Mouse (Mus musculus): ENCODE results near the gene Gm10282. TPM values are rescaled to one million over a fixed set of nuclear protein-coding genes. Genes with fewer than 3 reads are reported as not detected.

The Gm10282 gene
- polyA plus RNA-seq, 1 experiment from 2014 or later, result 30.4 TPM

GRCm38 (mm10) chr8:72319921-72320802, 15.1 kb upstream of the Gm10282 start:
- Histone ChIP-seq H3K4me3 (ENCODE audit: low read length) (peak overlapping the region; percentile 71), H3K4me1 (ENCODE audit: control insufficient read depth, insufficient read depth, low read length) (peaks cover 33% of the 10 kb centered on the region), H3K36me3 (ENCODE audit: control insufficient read depth, insufficient read depth) (0 out of 2 replicates have a peak, but pooled peaks cover 3% of the 10 kb centered on the region), H3K4me2 (ENCODE audit: low read depth, low read length) (peak overlapping the region; percentile 94), H3K27ac (ENCODE audit: low read length) (peak overlapping the region; percentile 85), H3K9ac (ENCODE audit: low read length) (peak overlapping the region; percentile 85), H3K9me3 (replicated peaks; ENCODE audit: control insufficient read depth, low read length) (no peaks in the 10 kb centered on the region), H3K27me3 (ENCODE audit: control insufficient read depth, insufficient read depth, low read length) (no peaks in the 10 kb centered on the region)
- ATAC-seq (replicated peaks; ENCODE audit: extremely low read depth, insufficient read depth, low FRiP score), result no peak
- 7% methylated on average over 55 of the region's 55 CpGs for WGBS

- Histone ChIP-seq H3K27ac (ENCODE audit: low read length) (peak overlapping the region; percentile 85), H3K4me2 (ENCODE audit: low read depth, low read length) (peak overlapping the region; percentile 94), H3K9ac (ENCODE audit: low read length) (peak overlapping the region; percentile 85), H3K4me3 (ENCODE audit: low read length) (peak overlapping the region; percentile 71), H3K27me3 (ENCODE audit: control insufficient read depth, insufficient read depth, low read length) (no peaks in the 10 kb centered on the region), H3K36me3 (ENCODE audit: control insufficient read depth, insufficient read depth) (0 out of 2 replicates have a peak, but pooled peaks cover 3% of the 10 kb centered on the region), H3K9me3 (replicated peaks; ENCODE audit: control insufficient read depth, low read length) (no peaks in the 10 kb centered on the region), H3K4me1 (ENCODE audit: control insufficient read depth, insufficient read depth, low read length) (peaks cover 33% of the 10 kb centered on the region)
- ATAC-seq (replicated peaks; ENCODE audit: extremely low read depth, insufficient read depth, low FRiP score), result peak; percentile 5; the same call in 1 of the 2 replicates
- under 1% methylated on average over 46 of the region's 48 CpGs for WGBS
These were observed 14.3 kb upstream of the Gm10282 start for GRCm38 (mm10) chr8:72319397-72319796.

DNA sequence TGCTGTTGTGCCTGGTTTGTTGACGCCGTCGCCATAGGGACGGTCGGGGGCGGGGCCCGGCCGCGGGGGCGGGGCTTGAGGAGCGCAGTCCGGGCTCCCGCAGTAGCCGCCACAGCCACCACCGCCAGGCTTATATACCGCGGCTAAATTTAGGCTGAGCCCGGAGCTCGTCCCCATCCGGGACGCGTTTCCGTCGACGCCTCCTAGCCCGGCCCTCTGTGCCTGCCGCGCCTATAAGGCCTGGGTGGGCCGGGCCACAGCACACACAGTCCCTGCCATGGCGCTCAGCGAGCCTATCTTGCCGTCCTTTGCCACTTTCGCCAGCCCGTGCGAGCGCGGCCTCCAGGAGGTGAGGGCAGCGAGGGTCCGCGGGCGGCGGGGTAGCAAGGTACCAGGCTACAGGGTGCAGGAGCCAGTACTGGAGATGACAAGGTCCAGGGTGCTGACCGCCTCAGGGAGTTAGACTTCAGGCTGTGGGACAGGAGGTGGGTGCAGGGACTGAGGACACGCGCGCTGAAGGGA, 13.8 kb upstream of the Gm10282 start, which contains the start of gene Klf2:
Klf2 (plus strand) TSS at position 233 of the 522 bp plus-strand sequence.
- under 1% methylated on average over 46 of the region's 46 CpGs for WGBS
- Histone ChIP-seq H3K4me3 (ENCODE audit: low read length) (peak within 1 kb of the TSS; percentile 71), H3K4me2 (ENCODE audit: low read depth, low read length) (peak within 1 kb of the TSS; percentile 94), H3K4me1 (ENCODE audit: control insufficient read depth, insufficient read depth, low read length) (peaks cover 33% of the 10 kb centered on the region), H3K27me3 (ENCODE audit: control insufficient read depth, insufficient read depth, low read length) (no peaks in the 10 kb centered on the region), H3K36me3 (ENCODE audit: control insufficient read depth, insufficient read depth) (0 out of 2 replicates have a peak, but pooled peaks cover 3% of the 10 kb centered on the region), H3K27ac (ENCODE audit: low read length) (peak within 1 kb of the TSS; percentile 85), H3K9ac (ENCODE audit: low read length) (peak within 1 kb of the TSS; percentile 85), H3K9me3 (replicated peaks; ENCODE audit: control insufficient read depth, low read length) (no peaks in the 10 kb centered on the region)
- peak; percentile 97 for ATAC-seq (replicated peaks; ENCODE audit: extremely low read depth, insufficient read depth, low FRiP score)

DNA sequence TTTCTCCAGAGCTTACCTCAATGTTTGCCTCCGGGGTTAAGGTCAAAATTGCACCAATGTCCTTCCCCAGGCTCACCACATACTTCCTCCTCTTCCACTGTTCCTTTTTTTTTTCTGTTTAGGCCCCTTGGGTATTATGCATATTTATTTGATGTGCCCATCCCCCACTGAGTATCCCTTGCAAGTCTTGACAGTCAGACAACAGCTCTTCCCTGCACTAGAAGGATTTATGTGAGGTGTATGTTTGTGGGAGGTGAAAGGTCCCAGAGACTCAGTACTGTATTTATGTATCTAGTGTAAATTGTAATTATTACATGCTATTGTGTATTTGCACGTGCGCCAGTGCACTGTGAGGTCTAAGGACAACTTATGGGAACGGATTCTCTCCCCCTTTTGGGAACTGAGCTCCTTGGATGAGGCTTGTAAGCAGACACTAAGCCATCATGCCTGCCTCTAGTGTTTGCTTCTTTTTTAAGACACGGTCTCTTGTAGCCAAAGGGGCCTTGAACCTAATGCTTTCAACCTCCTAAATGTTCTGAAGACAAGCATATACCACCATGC, 12.8 kb upstream of the Gm10282 start:
- Histone ChIP-seq H3K4me2 (ENCODE audit: low read depth, low read length) (no peak overlapping the region), H3K4me1 (ENCODE audit: control insufficient read depth, insufficient read depth, low read length) (peaks cover 27% of the 10 kb centered on the region), H3K9ac (ENCODE audit: low read length) (no peak overlapping the region), H3K27ac (ENCODE audit: low read length) (no peak overlapping the region), H3K27me3 (ENCODE audit: control insufficient read depth, insufficient read depth, low read length) (no peaks in the 10 kb centered on the region), H3K9me3 (replicated peaks; ENCODE audit: control insufficient read depth, low read length) (no peaks in the 10 kb centered on the region), H3K36me3 (ENCODE audit: control insufficient read depth, insufficient read depth) (0 out of 2 replicates have a peak, but pooled peaks cover 3% of the 10 kb centered on the region), H3K4me3 (ENCODE audit: low read length) (no peak overlapping the region)
- WGBS, result 61% methylated on average over 5 of the region's 5 CpGs
- ATAC-seq (replicated peaks; ENCODE audit: extremely low read depth, insufficient read depth, low FRiP score), result no peak

GRCm38 (mm10) chr8:72316053-72316695, 11.1 kb upstream of the Gm10282 start:
- H3K4me3 ChIP-seq (ENCODE audit: low read length), result no peak overlapping the region
- no peak for ATAC-seq (replicated peaks; ENCODE audit: extremely low read depth, insufficient read depth, low FRiP score)
- H3K27me3 ChIP-seq (ENCODE audit: control insufficient read depth, insufficient read depth, low read length), result no peaks in the 10 kb centered on the region
- H3K36me3 ChIP-seq (ENCODE audit: control insufficient read depth, insufficient read depth), result 0 out of 2 replicates have a peak, but pooled peaks cover 3% of the 10 kb centered on the region
- no peak overlapping the region for H3K9ac ChIP-seq (ENCODE audit: low read length)
- no peaks in the 10 kb centered on the region for H3K9me3 ChIP-seq (replicated peaks; ENCODE audit: control insufficient read depth, low read length)
- WGBS, result 62% methylated on average over 10 of the region's 10 CpGs
- H3K27ac ChIP-seq (ENCODE audit: low read length), result no peak overlapping the region
- H3K4me1 ChIP-seq (ENCODE audit: control insufficient read depth, insufficient read depth, low read length), result peaks cover 20% of the 10 kb centered on the region
- no peak overlapping the region for H3K4me2 ChIP-seq (ENCODE audit: low read depth, low read length)

DNA sequence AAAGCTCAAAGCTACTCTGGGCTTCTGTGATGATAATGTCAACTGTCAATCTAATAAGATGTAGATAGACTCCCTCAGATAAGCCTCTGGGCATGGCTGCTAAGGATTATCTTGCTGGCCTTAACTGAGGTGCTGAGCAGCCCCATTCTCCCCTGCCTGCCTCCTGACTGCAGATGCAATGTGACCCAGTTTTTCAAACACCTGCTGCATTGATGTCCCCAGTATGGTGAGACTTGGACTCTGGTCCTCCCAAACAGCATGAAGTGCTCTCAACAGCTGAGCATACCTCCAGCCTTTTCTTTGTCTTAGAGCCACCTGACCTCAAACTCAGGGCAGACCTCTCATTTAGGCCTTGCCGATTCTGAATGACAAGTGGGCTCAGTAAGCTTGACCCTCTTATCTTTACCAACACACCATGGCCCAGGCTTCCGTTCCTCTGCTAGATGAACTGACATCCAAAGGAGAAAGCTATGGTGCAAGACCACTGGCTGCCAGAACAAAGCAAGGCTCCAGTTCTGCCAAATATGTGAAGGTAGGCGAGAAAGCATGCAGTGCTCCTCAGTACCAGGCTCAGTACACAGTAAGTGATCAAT, 8.0 kb upstream of the Gm10282 start:
- H3K27ac ChIP-seq (ENCODE audit: low read length), result no peak overlapping the region
- no peak for ATAC-seq (replicated peaks; ENCODE audit: extremely low read depth, insufficient read depth, low FRiP score)
- no peaks in the 10 kb centered on the region for H3K9me3 ChIP-seq (replicated peaks; ENCODE audit: control insufficient read depth, low read length)
- no peaks in the 10 kb centered on the region for H3K36me3 ChIP-seq (ENCODE audit: control insufficient read depth, insufficient read depth)
- H3K4me2 ChIP-seq (ENCODE audit: low read depth, low read length), result no peak overlapping the region
- 52% methylated on average over 3 of the region's 3 CpGs for WGBS
- H3K4me3 ChIP-seq (ENCODE audit: low read length), result no peak overlapping the region
- H3K27me3 ChIP-seq (ENCODE audit: control insufficient read depth, insufficient read depth, low read length), result no peaks in the 10 kb centered on the region
- peaks cover 12% of the 10 kb centered on the region for H3K4me1 ChIP-seq (ENCODE audit: control insufficient read depth, insufficient read depth, low read length)
- H3K9ac ChIP-seq (ENCODE audit: low read length), result no peak overlapping the region

DNA sequence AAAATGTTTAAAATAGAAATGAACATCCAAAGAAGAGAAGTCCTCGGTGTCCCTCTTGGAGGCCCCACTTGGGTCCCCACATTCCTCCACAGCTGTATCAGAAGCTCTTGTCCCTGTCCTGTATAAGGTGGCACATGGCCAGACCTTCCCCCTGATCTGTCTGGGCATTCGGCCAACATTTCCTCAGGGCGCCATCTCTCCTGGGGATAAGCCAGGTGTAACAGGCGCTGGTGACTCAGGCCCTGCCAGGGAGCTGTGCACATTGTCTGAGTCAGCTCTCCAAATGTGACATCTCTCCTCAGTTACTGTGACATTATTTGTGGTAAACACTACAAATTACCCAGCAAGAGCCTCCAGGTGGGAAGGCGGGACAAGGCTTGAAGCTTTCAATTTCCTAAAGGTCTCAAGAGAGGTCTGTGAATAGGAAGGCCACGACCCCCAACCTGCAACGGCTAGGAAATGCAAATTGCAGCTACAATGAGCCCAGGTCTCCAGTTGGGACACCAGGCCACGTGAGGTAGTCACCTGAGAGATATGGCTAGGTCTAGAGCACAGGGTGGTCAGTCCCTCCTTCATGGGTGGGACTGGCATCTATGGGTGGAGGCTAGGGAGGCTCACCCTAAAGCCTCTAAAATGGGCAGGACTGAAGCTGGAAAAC, 5.9 kb upstream of the Gm10282 start:
- Histone ChIP-seq H3K4me3 (ENCODE audit: low read length) (no peak overlapping the region), H3K27ac (ENCODE audit: low read length) (peak overlapping the region; percentile 90), H3K4me1 (ENCODE audit: control insufficient read depth, insufficient read depth, low read length) (peaks cover 11% of the 10 kb centered on the region), H3K27me3 (ENCODE audit: control insufficient read depth, insufficient read depth, low read length) (no peaks in the 10 kb centered on the region), H3K36me3 (ENCODE audit: control insufficient read depth, insufficient read depth) (no peaks in the 10 kb centered on the region), H3K9ac (ENCODE audit: low read length) (no peak overlapping the region), H3K4me2 (ENCODE audit: low read depth, low read length) (no peak overlapping the region), H3K9me3 (replicated peaks; ENCODE audit: control insufficient read depth, low read length) (no peaks in the 10 kb centered on the region)
- ATAC-seq (replicated peaks; ENCODE audit: extremely low read depth, insufficient read depth, low FRiP score), result peak; percentile 79
- WGBS, result 26% methylated on average over 8 of the region's 8 CpGs

- H3K9me3 ChIP-seq (replicated peaks; ENCODE audit: control insufficient read depth, low read length), result no peaks in the 10 kb centered on the region
- WGBS, result 20% methylated on average over 6 of the region's 6 CpGs
- no peak overlapping the region for H3K9ac ChIP-seq (ENCODE audit: low read length)
- no peak overlapping the region for H3K4me3 ChIP-seq (ENCODE audit: low read length)
- no peak overlapping the region for H3K4me2 ChIP-seq (ENCODE audit: low read depth, low read length)
- no peaks in the 10 kb centered on the region for H3K36me3 ChIP-seq (ENCODE audit: control insufficient read depth, insufficient read depth)
- H3K4me1 ChIP-seq (ENCODE audit: control insufficient read depth, insufficient read depth, low read length), result peaks cover 16% of the 10 kb centered on the region
- no peaks in the 10 kb centered on the region for H3K27me3 ChIP-seq (ENCODE audit: control insufficient read depth, insufficient read depth, low read length)
- ATAC-seq (replicated peaks; ENCODE audit: extremely low read depth, insufficient read depth, low FRiP score), result peak; percentile 71
- peak overlapping the region; percentile 83 for H3K27ac ChIP-seq (ENCODE audit: low read length)
These were observed 3.2 kb upstream of the Gm10282 start for GRCm38 (mm10) chr8:72308276-72308675.
